Mouse (Mus musculus): ENCODE measurements at regions not wholly inside any gene's neighbourhood (a gene's known extent, or its start where the extent isn't known, plus 50 kb on each side); places are given as distances from the start of the nearest gene placed in this dataset.

GRCm38 (mm10) chr4:88994486-88994885 lies 114.5 kb upstream of the Ifne start:
- no peak for TF ChIP-seq CTCF (IDR thresholded peaks at IDR 0.05; ENCODE audit: control insufficient read depth, insufficient read depth, insufficient replicate concordance, low read depth, low read length)
- TF ChIP-seq POLR2A (IDR thresholded peaks at IDR 0.05; ENCODE audit: control insufficient read depth, low read depth, low read length), result no peak

Measured in testis, adult 2 months (tissue).